Mouse (Mus musculus) myocyte (in vitro differentiated cells): ENCODE measurements around the gene Tcf12.

Experiments used
- CEBPB ChIP-seq: IDR thresholded peaks from 2 replicates; pipeline ENCODE4 v1.6.1; 2011; ENCODE audit warnings: mild to moderate bottlenecking, moderate library complexity; ENCODE audit not compliant: poor library complexity, insufficient read depth, severe bottlenecking
- E2F4 ChIP-seq: IDR thresholded peaks from one replicate; pipeline ENCODE4 v1.6.1; 2011; ENCODE audit warnings: mild to moderate bottlenecking, control low read depth, moderate library complexity; ENCODE audit not compliant: insufficient read depth
- MYOD1 ChIP-seq, 3 experiments: IDR thresholded peaks; one replicate each; pipeline ENCODE4 v1.6.1; 2011; ENCODE audit warnings: control low read depth in 2 of 3, low read depth in 2 of 3, mild to moderate bottlenecking in 2 of 3, moderate library complexity in 1 of 3; ENCODE audit not compliant: insufficient read length in 2 of 3, control insufficient read depth in 1 of 3
- POLR2A ChIP-seq: IDR thresholded peaks from one replicate; pipeline ENCODE4 v1.6.1; 2011; ENCODE audit warnings: low read depth, mild to moderate bottlenecking, control low read depth, moderate library complexity; ENCODE audit not compliant: insufficient read length
- POLR2AphosphoS2 ChIP-seq: IDR thresholded peaks from one replicate; pipeline ENCODE4 v1.6.1; 2011; ENCODE audit warnings: low read depth, control low read depth; ENCODE audit not compliant: insufficient read length
- USF1 ChIP-seq: IDR thresholded peaks from one replicate; pipeline ENCODE4 v1.6.1; 2011; ENCODE audit warnings: low read depth, mild to moderate bottlenecking, control low read depth, moderate library complexity

- TF ChIP-seq USF1, result no peak
- no peak for TF ChIP-seq MYOD1 (IDR thresholded peaks at IDR 0.05; ENCODE audit: control insufficient read depth in 1 of 3, insufficient read length in 2 of 3, low read depth in 2 of 3)
- TF ChIP-seq POLR2AphosphoS2, result no peak
- no peak for TF ChIP-seq POLR2A
- no peak for TF ChIP-seq CEBPB
- no peak for TF ChIP-seq E2F4
Measured at GRCm38 (mm10) chr9:71986716-71987115, 125.0 kb downstream of the Tcf12 start.
